In the genomic region with DNA sequence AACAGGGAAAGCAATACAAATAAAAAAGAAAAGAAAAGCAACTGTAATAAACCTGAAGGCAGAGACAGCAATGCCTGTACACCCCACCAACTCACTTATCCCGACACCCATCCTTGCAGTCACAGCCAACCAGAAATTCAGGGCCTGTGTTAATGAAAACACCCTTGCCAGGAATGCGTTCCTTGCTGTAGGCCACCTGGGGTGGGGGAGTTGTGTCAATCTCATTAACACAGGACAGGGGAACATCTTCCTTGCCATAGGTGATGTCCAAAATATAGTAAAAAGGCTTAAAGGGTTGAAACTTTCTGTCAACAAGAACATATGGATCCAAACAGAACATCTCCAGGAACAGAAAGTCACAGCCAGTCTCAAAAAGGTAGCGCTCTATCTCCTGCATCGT, we compare ENCODE assay signal across 27 mouse cellular contexts. TPM values are rescaled to one million over a fixed set of nuclear protein-coding genes. Genes with fewer than 3 reads are reported as not detected.
"Had no signal": no experiment of that assay in that cellular context is flagged by ENCODE, and none has a peak within 500 bp of the region (broad histone marks: within the 10 kb centered on the region; RNA-seq: fewer than 3 reads in every experiment).

No protein-coding gene starts in this region.

- H3K4me1 ChIP-seq: embryonic facial prominence, embryonic 10.5 days; embryonic facial prominence, embryonic 12.5 days; embryonic facial prominence, embryonic 13.5 days; embryonic facial prominence, embryonic 15.5 days; forebrain, embryonic 10.5 days; forebrain, embryonic 12.5 days; forebrain, embryonic 13.5 days; forebrain, embryonic 15.5 days; heart, embryonic 10.5 days; heart, embryonic 12.5 days had no signal

- H3K27ac ChIP-seq: embryonic facial prominence, embryonic 10.5 days; embryonic facial prominence, embryonic 12.5 days; embryonic facial prominence, embryonic 13.5 days; embryonic facial prominence, embryonic 15.5 days; forebrain, embryonic 10.5 days; forebrain, embryonic 12.5 days; forebrain, embryonic 13.5 days; forebrain, embryonic 15.5 days; gastrocnemius, adult 2 months; heart, embryonic 10.5 days had no signal

- DNase-seq: cerebellum, adult 9-11 months; cerebellum, postnatal 10 days; cerebellum, postnatal 14 days; cerebellum, postnatal 25 days; cerebellum, postnatal 36 days; embryo, embryonic 11 days; forebrain, postnatal 0 days; gastrocnemius, adult 2 months; gastrocnemius, postnatal 10 days; gastrocnemius, postnatal 14 days; gastrocnemius, postnatal 25 days; heart, adult 18-20 months had no signal

- H3K4me3 ChIP-seq: embryonic facial prominence, embryonic 10.5 days; embryonic facial prominence, embryonic 12.5 days; embryonic facial prominence, embryonic 13.5 days; embryonic facial prominence, embryonic 15.5 days; erythroblast, embryonic 14.5 days; forebrain, embryonic 10.5 days; forebrain, embryonic 12.5 days; forebrain, embryonic 13.5 days; forebrain, embryonic 15.5 days; gastrocnemius, adult 2 months; heart, embryonic 10.5 days; heart, embryonic 12.5 days had no signal

- H3K9me3 ChIP-seq: embryonic facial prominence, embryonic 10.5 days; embryonic facial prominence, embryonic 12.5 days; embryonic facial prominence, embryonic 13.5 days; embryonic facial prominence, embryonic 15.5 days; forebrain, embryonic 10.5 days; forebrain, embryonic 12.5 days; forebrain, embryonic 13.5 days; forebrain, embryonic 15.5 days; heart, embryonic 10.5 days; heart, embryonic 12.5 days had no signal

- ATAC-seq: forebrain, embryonic 13.5 days; forebrain, embryonic 14.5 days; forebrain, embryonic 15.5 days; forebrain, embryonic 16.5 days; forebrain, postnatal 0 days had no signal

- H3K9ac ChIP-seq: embryonic facial prominence, embryonic 12.5 days; embryonic facial prominence, embryonic 13.5 days; embryonic facial prominence, embryonic 15.5 days; forebrain, embryonic 12.5 days; forebrain, embryonic 13.5 days; forebrain, embryonic 15.5 days; forebrain, postnatal 0 days; heart, embryonic 12.5 days had no signal

- H3K4me2 ChIP-seq: embryonic facial prominence, embryonic 12.5 days; embryonic facial prominence, embryonic 13.5 days; embryonic facial prominence, embryonic 15.5 days; forebrain, embryonic 12.5 days; forebrain, embryonic 13.5 days; forebrain, embryonic 15.5 days; heart, embryonic 11.5 days; heart, embryonic 12.5 days had no signal

- H3K27me3 ChIP-seq: embryonic facial prominence, embryonic 12.5 days; embryonic facial prominence, embryonic 13.5 days; embryonic facial prominence, embryonic 15.5 days; forebrain, embryonic 12.5 days; forebrain, embryonic 13.5 days; forebrain, embryonic 15.5 days; heart, embryonic 12.5 days had no signal

RNA-seq across cellular contexts. Expression of a gene that starts 31.3 kb away (rescaled TPM):
- total RNA-seq: gastrocnemius, adult 2 months; gastrocnemius, adult 8-10 months had no signal
